Mouse (Mus musculus) forelimb bud, embryonic 11.5 days (tissue): Measurements from ENCODE around the gene Polr3h.

Experiments
- DNase-seq: peaks from one replicate; pipeline ENCODE4 v3.0.0-alpha.2; 2012; ENCODE audit warnings: low read depth, low spot score

The Polr3h gene

DNA sequence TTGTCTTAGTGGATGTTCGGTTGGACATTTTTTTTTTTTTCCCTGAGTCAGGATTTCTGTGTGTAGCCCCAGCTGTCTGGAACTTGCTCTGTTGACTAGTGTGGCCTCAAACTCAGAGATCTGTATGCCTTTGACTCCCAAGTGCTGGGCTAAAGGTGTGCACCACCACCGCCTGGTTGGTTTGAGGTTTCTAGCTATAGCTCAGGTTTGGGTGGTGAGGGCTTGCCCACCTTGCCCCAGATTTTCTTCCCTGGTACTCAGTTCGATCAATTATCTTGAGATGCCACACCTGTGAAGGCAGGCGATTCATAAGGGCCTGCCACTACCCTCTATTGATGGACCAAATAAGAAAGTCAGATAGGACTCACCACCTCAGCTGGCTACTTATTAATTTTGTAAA is 78.9 kb downstream of the Polr3h start:
- no peak for DNase-seq

DNA sequence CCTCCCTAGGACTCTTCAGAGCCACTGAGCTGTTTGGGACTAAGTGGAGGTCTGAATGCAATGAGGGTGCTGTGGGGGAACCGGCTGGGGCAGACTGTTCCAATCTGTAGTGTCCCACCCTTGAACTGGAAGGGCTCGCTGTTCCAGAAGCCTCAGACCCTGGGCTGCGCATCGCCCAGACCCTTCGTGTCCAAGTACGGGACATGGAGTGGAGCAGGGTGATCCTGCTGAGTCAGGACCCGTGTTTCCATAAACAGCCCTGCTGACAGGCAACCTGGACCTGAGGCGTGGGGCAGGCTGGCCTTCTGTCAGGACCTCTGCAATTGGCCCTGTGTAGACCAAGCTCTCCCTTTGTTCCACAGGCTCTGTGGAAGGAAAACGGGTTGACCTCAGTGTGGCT is 79.3 kb downstream of the Polr3h start:
- DNase-seq: no peak

DNA sequence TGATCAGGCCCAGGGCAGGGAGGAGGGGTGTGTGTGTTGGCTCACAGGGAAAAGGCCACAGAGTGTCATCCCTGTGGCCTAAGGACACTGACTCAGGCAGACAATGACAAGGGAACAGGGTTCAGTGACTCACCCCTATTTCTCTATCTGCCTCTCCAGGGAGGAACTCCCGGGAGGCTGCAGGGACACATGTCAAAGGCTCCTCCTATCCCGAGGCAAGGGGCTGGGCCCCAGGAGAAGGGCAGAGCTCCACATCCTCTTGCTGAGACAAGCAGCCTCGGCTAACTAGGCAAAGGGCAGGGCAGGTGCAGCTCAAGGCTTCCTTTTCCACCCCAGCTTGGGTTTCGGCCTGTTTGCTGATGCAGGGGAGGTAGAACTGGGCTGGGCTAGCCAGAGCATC is 80.3 kb downstream of the Polr3h start:
- DNase-seq: no peak

DNA sequence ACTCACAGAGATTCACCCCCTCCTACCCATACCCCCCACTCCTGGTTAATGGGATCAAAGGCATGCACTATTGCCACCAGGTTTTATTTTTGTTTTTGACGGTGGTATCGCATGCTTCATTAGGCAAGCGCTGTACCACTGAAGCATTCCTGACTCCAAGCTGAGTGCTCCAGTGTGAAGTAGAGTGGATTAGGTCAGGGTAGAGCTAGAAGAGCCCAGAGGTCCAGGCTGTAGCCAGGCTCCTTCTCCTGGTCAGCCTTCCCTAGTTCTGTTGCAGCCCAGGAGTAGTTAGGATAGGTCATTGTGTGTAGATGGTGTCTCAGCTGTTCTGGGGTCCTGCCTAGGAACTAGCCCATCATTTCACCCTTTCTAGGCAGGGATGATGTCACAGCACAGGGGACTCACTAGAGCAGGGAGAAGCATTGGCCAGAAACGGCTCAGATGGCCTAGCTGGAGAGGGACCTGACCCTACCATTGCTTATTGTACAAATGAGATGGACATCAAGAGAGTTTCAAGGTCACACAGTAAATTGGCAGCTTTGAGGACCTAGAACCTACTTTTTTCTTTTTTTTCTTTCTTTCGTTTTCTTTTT is 80.9 kb downstream of the Polr3h start:
- no peak for DNase-seq

DNA sequence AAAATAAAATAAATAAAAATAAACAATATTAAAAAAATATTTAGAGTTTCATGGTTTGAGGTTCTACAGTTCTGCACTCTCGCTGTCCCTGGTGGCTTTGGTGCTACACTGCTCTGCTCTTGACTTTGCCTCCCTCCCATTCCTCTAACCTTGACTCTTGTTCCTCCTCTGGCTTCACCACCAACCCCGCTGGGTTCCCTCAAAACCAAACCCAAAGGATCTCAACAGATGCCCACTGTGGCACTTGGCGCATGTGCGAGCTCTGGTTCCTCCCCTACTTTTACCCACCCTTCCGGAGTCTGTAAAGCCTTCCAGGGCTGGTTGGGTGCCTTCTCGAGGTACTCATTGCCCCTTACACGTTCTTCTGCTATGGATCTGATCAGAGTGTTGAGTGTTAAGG is 83.8 kb downstream of the Polr3h start:
- DNase-seq: no peak

DNA sequence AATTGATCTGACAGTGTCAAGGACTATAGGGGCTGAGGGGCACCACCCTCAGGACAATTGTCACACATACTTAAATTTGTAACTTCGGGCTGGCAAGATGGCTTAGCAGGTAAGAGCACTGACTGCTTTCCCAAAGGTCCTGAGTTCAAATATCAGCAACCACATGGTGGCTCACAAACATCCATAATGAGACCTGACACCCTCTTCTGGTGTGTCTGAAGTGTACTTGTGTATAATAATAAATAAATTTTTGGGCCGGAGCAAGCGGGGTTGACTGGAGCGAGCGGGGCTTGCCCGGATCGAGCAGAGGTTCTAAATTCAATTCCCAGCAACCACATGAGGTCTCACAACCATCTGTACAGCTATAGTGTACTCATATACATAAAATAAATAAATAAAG is 85.7 kb downstream of the Polr3h start:
- no peak for DNase-seq

DNA sequence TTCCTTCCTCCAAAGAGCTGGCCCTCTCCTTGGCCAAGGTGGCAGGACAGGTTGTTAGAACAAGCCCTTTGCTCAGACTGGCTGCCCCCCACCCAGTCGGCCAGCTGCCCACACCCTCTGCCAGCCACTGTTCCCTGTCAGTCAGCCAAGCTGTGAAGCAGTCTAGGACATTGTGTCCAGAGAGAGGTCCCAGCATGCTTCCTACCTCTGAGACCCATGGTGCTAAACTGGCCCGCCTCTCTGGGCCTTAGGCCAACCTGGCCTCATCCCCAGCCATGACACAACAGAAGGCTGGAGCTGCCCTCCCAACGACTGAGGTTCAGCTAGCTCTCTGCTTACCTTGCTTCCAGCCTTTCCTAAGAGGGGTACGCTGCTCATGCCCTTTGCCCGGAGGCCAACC is 86.4 kb downstream of the Polr3h start:
- DNase-seq: no peak

DNA sequence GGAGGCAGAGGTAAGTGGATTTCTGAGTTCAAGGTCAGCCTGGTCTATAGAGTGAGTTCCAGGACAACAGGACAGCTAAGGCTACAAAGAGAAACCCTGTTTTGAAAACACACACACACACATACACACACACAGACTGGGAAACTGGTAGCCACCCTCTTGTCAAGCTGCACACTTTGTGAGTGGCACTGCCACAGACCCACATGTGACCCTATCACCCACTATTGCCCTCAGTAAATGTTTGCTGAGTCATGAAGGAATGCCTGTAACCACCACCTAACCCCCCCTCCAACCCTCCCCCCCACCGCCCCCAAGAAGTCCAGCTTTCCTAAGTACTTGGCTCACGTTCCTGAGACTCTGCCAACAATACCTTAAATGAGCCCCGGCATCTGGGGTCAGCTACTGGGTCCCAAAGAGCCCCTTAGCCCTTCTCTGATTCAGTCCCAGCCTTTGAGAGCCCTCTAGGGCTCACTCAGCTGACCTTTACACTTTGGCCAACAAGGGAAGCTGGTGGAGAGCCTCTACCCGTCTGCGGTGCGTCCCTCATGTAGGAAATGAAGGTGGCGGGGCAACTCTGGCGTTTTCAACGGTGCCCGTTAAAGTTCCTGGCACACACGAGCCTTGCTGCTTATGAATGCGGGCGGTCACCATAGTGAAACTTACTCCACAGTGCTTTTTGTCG is 87.3 kb downstream of the Polr3h start:
- DNase-seq: no peak
